20 mouse cellular contexts compared by ENCODE assay signal in the genomic region with DNA sequence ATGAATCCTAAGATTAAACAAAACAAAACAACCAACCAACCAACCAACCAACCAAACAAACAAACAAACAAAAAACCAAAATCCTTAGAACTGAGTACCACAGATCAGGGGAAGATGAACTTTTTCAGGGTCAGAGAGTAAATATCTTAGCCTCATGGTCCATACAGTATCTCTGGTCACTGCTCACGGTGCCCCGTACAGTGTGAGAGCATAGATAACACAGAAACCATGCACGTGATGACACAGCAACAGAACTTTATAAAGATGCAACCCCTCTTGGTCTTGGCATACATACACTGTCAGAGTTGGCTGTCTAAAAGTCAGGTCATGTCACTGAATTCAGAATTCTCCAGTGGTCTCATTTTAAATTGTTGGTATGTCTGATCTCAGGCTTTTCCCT.
DNase-seq lines count a peak whose midpoint lies in the region; ATAC-seq lines count a peak whose summit lies in the region.
"Had no signal": no experiment of that assay in that cellular context is flagged by ENCODE, and none has a peak within 500 bp of the region (broad histone marks: within the 10 kb centered on the region; RNA-seq: fewer than 3 reads in every experiment).

No protein-coding gene starts in this region.

- H3K27ac ChIP-seq in intestine, embryonic 15.5 days = no peak overlapping the region
- peak overlapping the region; percentile 80 for H3K27ac ChIP-seq in liver, embryonic 15.5 days (replicated peaks)
- H3K27ac ChIP-seq: embryonic facial prominence, embryonic 12.5 days; gastrocnemius, adult 2 months; heart, embryonic 13.5 days; hindbrain, embryonic 15.5 days; left cerebral cortex, adult 2 months; limb, embryonic 10.5 days had no signal

- no peaks in the 10 kb centered on the region for H3K9me3 ChIP-seq in intestine, embryonic 15.5 days
- H3K9me3 ChIP-seq in liver, embryonic 15.5 days (replicated peaks) = no peaks in the 10 kb centered on the region
- H3K9me3 ChIP-seq: embryonic facial prominence, embryonic 12.5 days; heart, embryonic 13.5 days; hindbrain, embryonic 15.5 days; limb, embryonic 10.5 days had no signal

- WGBS in intestine, embryonic 15.5 days = 93% methylated on average over 3 of the region's 3 CpGs
- 22% methylated on average over 3 of the region's 3 CpGs for WGBS in liver, embryonic 15.5 days (ENCODE audit: insufficient replicate concordance)

- no peaks in the 10 kb centered on the region for H3K27me3 ChIP-seq in intestine, embryonic 15.5 days (replicated peaks)
- no peaks in the 10 kb centered on the region for H3K27me3 ChIP-seq in liver, embryonic 15.5 days
- H3K27me3 ChIP-seq: embryonic facial prominence, embryonic 12.5 days; heart, embryonic 13.5 days; hindbrain, embryonic 15.5 days had no signal

- no peak overlapping the region for H3K4me2 ChIP-seq in intestine, embryonic 15.5 days (replicated peaks)
- peak overlapping the region; percentile 32 for H3K4me2 ChIP-seq in liver, embryonic 15.5 days
- H3K4me2 ChIP-seq: embryonic facial prominence, embryonic 12.5 days; heart, embryonic 13.5 days; hindbrain, embryonic 15.5 days had no signal

- H3K4me3 ChIP-seq in intestine, embryonic 15.5 days (replicated peaks) = no peak overlapping the region
- no peak overlapping the region for H3K4me3 ChIP-seq in liver, embryonic 15.5 days (replicated peaks)
- H3K4me3 ChIP-seq: embryonic facial prominence, embryonic 12.5 days; gastrocnemius, adult 2 months; heart, embryonic 13.5 days; hindbrain, embryonic 15.5 days; left cerebral cortex, adult 2 months; limb, embryonic 10.5 days had no signal

- H3K9ac ChIP-seq in intestine, embryonic 15.5 days = no peak overlapping the region
- H3K9ac ChIP-seq in liver, embryonic 15.5 days = peak overlapping the region; percentile 22; the same call in 1 of the 2 replicates
- H3K9ac ChIP-seq: embryonic facial prominence, embryonic 12.5 days; forebrain, postnatal 0 days; heart, embryonic 13.5 days; hindbrain, embryonic 15.5 days had no signal

- DNase-seq in spleen, postnatal 36 days (ENCODE audit: low spot score in 2 of 2) = peak; percentile 15 to 47
- no peak for DNase-seq in spleen, postnatal 10 days (ENCODE audit: low spot score in 2 of 2)
- DNase-seq in left cerebral cortex, postnatal 4 days = no peak
- no peak for DNase-seq in ovary, postnatal 10 days (ENCODE audit: low spot score)
- DNase-seq in urinary bladder, postnatal 4 days (ENCODE audit: low spot score in 2 of 2) = no peak
- DNase-seq: cerebellum, postnatal 10 days; forebrain, postnatal 0 days; gastrocnemius, adult 2 months; kidney, adult 18-20 months; kidney, postnatal 10 days; lung, adult 18-20 months; retina, postnatal 1 day; thymus, postnatal 25 days had no signal

- intact Hi-C loops in left cerebral cortex, postnatal 4 days (cut with DNase I) = loop anchor here (10.0 kb wide), 1 partner anchor 134 kb away; no protein-coding TSS in a partner anchor

- ATAC-seq in intestine, embryonic 15.5 days = peak; percentile 31; the same call in 1 of the 2 replicates
- ATAC-seq in liver, embryonic 15.5 days (ENCODE audit: insufficient read depth) = peak; percentile 96
- ATAC-seq: forebrain, postnatal 0 days had no signal

- H3K4me1 ChIP-seq in intestine, embryonic 15.5 days (replicated peaks) = no peaks in the 10 kb centered on the region
- peaks cover 62% of the 10 kb centered on the region for H3K4me1 ChIP-seq in liver, embryonic 15.5 days (replicated peaks)
- H3K4me1 ChIP-seq: embryonic facial prominence, embryonic 12.5 days; heart, embryonic 13.5 days; hindbrain, embryonic 15.5 days had no signal

- no peaks in the 10 kb centered on the region for H3K36me3 ChIP-seq in intestine, embryonic 15.5 days
- H3K36me3 ChIP-seq in liver, embryonic 15.5 days (replicated peaks) = peaks cover 13% of the 10 kb centered on the region
- H3K36me3 ChIP-seq: embryonic facial prominence, embryonic 12.5 days; heart, embryonic 13.5 days; hindbrain, embryonic 15.5 days; limb, embryonic 10.5 days had no signal

Comparison
In these comparisons a context has a peak if more than half of its experiments do, and no peak if none do; other contexts are left out.
1. DNase-seq: peak in spleen, postnatal 36 days (2 of 2); none in spleen, postnatal 10 days (0 of 2), left cerebral cortex, postnatal 4 days (single experiment), ovary, postnatal 10 days (single experiment) and urinary bladder, postnatal 4 days (0 of 2).